Mouse (Mus musculus): Measurements from ENCODE around the gene Chst5.
A peak's percentile ranks its signal among the peaks of the same experiment; 100 is the strongest.

Gene Chst5

DNA sequence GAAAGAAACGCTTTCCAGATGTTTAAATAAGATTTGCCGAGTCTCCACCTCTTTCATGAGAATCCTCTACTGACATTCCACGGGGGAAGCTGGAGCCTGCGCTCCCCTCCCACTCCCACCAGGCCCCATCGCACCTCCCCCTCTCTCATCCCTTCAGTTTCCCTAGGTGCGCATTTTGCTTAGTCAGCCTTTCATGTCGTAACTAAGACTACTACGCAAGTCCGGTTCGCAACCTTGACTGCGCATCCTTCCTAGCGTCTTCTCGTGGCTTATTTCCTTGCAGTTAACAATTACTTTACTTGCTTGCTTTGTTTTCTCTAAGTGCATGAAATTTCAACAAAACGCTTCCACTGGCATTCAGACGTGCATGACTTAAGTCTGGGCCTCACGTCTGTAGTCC is 21.5 kb upstream of the Chst5 start:
- no peak for DNase-seq (ENCODE audit: extremely low read depth, low read depth)

DNA sequence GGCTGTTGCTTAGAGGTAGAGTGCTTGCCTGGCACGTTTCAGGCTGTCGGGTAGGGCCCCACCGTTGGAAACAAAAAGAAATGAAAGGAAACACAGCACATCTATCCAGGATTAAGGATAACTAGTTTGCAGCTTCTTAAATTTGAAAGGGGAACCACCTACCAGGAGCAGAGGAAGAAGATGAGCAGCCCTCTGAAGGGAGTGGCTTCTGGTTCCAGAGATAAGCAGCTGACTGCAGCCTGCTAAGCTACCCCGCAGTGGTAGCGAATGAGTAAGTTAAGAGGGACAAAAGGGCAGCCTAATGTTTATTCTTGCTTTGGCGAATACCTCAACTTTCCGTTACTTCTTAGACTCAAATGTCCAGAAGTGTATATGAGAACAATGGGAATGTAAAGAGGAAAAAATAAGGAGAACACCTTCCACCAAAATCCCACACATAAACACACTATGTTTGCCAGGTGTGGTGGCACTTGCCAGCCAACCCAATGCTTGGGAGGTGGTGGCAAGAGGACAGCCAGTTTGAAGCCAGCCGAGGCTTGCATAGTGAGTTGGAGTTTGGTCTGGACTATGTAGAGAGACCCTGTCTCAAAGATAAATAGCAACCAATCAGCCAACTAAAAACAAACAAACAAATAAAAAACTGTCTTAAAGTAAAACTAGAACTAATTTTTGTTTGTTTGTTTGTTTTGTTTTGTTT is 19.5 kb upstream of the Chst5 start:
- DNase-seq (ENCODE audit: extremely low read depth, low read depth) = peak; percentile 91

DNA sequence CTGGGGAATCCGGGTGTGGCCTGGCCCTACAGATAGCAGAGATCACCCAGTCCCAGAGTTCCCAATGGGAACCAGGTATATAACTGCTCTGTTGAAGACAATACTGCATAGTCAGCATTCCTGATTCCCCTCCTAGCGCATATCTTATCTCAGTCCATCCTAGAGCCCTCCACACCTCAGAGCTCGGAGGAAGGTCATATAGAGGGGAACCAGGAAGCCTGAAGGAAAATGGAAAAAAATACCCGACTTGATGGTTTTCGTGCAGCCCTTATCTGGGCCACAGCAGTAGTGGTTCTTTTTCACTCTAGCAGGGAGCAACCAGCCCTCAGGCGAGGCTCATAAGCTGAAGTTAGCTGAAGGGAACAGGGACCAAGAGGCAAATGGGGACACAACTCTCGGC is 14.7 kb upstream of the Chst5 start:
- peak; percentile 40 for DNase-seq (ENCODE audit: extremely low read depth, low read depth)

DNA sequence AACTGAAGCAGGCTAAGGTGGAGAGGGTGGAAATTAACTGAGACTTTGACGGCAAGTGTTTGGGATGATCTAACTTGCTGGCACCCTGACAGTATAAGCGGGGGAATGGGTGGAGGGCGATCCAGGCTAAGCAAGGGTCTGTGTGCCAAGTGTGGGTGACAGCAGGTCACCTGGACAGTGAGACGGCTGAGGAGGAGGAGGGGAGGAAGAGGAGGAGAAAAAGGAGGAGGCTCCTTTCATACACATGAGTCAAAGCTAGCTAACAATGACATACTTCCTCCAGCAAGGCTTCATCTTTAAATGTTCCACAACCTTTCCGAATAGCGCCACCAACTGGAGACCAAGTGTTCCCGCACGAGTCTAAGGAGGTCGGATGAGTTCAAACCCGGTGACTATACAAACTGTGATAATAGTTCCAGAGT is 13.1 kb upstream of the Chst5 start:
- peak; percentile 84 for DNase-seq (ENCODE audit: extremely low read depth, low read depth)

DNA sequence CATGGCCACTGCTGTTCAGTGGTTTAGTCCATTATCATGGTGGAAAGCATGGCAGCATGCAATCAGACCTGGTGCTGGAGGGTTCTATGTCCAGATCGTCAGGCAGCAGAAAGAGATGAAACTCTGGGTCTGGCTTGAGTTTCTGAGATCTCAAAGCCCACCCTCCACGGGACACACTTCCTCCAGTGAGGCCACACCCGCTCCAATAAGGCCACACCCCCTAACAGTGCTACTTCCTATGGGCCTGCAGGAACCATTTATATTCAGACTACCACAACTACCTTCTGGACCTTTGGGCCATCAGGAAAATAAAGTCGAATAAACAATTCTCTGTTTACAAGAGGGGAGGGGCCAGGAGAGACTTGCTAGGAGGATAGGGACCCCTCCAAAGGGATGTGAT is 10.7 kb upstream of the Chst5 start:
- DNase-seq (ENCODE audit: extremely low read depth, low read depth) = no peak

DNA sequence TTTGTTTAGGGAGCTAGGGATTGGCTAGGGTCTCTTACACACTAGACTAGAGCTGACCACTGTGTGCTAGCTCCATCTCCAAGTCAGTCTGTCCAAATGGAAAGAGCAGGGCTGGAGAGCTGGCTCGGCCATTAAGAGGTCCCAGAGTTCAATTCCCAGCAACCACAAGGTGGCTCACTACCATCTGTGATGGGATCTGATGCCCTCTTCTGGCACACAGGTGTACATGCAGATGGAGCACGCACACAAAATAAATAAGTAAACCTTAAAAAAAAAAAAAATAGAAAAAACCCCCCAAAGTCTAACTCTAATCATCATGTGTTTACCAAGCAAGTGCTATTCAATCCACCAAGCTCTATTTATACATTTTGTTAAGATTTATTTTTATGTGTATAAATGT is 9.4 kb upstream of the Chst5 start:
- no peak for DNase-seq (ENCODE audit: extremely low read depth, low read depth)

DNA sequence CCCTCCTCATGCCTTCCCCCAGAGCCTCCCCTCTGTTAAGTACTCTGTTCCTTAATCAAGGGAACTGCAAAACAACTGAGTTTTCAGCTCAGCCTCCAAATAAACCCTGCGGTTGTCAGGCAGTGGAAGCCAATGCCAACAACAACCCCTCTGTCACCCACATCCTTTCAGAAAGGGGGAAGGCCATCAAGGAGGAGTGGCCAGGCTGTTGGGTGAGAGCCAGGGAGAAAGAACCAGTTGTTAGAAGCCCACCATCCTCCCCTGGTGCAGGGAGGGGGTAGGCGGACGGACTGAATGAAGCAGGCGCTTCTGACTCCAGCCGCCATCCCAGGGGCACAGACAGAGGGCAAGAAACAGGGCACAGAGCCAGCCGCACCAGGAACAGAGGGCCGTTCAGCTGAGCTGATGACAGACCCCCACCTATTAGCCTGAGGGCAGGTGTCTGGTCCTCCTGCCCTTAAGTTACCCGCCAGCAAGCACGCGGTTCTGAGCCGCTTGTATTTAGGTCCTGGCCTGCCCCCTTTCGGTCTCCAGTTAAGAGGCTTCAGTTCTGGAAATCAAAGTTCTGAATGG is 2.7 kb upstream of the Chst5 start:
- DNase-seq (ENCODE audit: extremely low read depth, low read depth) = no peak

DNA sequence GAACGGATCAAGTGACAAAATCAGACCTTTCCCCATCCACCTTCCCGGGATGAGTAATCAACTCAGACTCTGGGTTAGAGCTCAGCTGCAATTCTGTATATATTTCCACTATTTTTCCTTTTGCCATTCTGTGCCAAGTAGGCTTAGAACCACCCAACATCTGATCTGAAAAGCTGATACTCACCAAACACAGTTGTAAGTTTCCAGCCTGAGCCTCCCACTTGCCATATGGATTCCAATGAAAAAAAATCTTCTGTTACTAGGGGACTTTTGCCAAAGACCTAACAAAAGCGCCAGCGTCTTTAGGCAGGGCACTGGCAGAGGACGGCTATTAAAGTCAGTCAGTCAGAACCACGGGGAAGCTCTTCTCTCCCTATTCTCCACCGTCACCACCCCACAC is 1.3 kb upstream of the Chst5 start:
- no peak for DNase-seq (ENCODE audit: extremely low read depth, low read depth)

DNA sequence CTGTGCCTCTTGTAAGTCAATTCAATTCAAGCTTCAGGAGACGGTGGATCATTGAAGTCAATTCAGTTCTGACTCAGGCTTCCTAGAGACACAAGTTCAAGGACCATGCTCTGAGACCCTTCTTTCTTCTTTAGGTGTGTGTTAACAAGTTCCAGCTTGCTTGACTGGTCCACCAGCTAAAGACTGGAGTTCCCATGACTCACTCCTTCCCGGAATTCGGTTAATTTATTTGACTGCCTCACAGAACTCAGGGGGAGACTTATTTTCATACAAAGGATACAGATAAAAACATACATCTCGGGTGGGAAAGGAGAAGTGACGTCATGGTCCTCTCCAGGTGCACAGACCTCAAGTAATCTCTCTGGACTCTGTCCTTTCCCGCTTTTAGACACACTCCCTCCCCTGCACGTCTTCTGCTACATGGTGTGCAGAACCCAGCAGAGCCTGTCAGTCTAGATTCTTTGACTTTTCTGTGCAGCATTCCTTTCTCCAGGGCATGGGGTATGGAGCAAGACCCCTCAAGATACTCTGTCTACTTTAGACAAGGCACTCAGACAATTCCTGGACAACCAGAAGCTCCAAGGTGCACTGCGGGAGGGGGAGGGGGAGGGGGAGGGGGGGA is 4.6 kb downstream of the Chst5 start:
- DNase-seq (ENCODE audit: extremely low read depth, low read depth) = no peak

DNA sequence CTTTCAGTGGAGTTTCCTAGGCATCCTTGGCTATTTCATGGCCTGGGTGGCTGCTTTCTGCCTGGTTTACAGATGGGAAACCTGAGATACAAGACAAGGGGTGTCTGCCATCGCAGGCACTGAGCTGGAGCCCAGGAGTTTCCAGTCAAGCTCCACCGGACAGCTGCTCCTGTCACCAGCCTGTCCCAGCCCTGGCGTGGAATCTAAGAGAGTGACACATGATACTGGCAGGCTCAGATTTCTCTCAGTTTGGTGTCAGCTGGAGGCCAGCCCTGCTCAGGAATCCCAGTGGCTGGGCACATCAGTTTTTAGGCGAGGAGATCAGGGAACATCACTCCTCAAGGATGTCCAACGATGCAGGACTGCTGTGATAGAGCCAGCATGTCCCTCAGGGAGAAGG is 8.2 kb downstream of the Chst5 start:
- DNase-seq (ENCODE audit: extremely low read depth, low read depth) = no peak

DNA sequence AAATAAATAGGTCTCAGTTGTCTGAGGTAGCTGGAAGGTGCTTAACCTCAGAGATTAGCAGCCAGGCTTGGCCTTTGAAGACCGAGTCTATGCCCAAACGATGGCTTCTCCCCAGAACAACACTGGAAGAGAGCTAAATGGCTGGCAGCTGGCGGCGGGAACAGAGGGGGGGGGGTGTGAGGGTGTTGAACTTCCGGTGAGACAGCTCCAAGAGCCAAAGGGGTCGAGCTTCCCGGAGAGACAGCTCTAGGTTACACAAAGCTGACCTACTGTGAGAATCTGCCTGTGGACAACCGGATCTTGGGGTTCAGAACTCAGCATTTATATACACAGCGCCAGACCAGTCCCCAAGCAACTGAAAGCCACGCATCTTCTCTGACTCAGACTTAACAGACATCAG is 11.7 kb downstream of the Chst5 start:
- DNase-seq (ENCODE audit: extremely low read depth, low read depth) = no peak

DNA sequence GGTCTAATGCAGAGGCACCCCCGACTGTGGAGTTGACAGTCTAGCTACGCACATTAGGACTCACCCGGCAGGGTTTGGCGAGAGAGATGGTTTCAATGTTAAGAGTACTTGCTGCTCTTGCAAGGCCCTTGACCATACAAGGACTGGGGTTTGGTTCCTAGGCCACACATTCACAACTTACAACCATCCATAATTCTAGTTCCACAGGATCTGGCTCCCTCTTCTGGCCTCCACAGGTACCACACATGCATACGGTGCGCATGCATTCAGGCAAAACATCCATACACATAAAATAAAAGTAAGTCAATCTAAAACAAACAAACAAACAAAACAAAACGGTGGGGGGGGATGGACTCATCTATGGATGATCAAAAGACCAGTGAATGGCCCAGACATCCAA is 15.3 kb downstream of the Chst5 start:
- no peak for DNase-seq (ENCODE audit: extremely low read depth, low read depth)

DNA sequence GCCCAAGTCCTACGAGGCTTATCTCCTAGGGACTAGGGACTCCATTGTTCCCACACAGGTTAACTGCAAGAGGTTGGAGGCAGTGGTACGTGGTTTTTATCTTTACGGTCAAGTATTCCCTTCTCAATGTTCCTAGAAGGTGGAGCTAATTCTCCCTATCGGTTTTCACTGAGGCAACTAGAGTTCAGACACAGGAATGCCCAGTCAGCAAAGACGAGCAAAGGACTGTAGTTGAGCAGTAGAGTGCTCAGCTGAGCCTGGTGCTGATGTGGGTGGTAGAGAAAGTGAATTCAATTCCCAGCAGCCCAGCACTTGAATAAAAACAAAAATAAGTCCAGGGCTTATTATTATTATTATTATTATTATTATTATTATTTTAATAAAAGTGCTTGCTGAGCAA is 17.6 kb downstream of the Chst5 start:
- no peak for DNase-seq (ENCODE audit: extremely low read depth, low read depth)

DNA sequence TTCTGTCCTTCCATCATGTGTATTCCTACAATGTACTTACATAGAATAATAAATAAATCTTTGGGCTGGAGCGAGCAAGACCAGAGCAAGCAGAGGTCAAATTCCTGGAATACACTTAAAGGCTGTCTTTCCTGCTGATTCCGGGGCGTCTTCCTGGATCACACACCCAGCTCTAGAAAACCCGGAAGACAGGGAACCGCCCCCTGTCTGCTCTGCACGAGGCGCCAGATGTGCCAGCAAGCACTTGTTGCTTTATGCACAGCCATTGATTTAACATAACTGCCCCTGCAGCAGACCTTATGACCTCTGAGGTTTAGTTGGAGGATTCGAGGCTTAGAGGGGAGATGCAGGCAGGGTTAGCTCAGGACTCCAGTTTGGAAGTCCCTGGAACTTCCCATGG is 18.3 kb downstream of the Chst5 start:
- DNase-seq (ENCODE audit: extremely low read depth, low read depth) = no peak

DNA sequence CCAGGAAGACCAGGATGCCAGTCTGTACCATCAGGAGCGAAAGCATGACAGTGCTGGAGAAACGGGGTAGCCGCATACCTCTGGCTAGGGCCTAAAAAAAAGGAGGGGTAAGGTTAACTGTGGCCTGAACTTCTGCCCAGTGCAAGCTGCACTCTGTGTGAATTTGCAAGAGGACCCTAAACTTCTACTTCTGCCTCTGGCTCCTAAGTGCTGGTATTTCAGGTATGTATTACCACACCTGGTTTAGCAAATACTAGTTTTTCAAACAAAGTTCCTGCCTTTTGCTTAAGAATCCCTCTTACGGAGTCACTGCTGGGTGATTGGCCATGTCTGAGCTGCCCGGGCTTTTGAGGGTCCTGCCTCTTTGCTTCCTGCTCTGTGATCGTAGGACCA is 19.3 kb downstream of the Chst5 start:
- DNase-seq (ENCODE audit: extremely low read depth, low read depth) = no peak

DNA sequence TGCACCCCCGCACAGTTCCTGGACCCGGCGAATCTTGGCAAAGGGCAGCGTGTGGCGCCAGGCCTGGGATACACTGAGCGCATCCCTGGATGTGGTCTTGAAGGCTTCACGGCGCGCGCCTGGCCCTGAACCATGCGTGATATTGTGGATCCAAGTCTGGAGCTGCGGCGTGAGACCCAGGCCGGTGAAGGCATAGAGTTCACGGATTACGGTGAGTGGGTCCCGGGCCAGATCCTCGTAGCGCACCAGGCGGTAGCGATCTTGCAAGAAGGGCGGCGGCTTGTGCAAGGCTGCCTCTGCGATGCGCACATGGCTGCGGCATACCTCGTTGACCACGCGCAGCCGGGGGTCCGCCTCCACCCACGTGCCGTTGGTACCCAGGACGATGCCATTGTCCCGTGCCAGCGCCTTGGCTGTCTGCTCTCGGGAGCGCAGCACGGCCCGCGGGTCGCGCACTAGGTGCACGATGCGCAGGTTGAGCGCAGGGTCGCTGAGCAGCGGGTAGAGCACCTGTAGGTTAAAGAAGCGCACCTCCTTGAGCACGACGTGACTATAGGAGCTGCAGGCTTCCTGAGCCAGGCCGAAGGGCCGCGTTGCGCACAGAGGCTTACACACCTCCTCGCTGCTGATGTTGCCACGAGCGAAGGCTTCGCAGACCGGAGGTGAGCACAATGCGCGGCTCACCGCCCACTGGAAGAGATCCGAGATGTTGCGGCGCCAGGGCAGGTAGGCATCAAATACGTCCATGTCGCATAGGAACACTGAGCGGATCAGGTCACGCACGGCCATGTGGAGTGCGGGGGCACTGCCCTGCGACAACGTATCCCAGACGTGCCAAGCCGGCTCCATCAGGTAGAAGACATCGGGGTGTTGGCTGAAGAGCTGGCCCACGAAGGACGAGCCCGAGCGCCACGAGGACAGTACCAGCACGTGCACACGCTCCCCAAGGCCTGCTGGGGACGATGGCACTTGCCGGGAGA is 20.0 kb downstream of the Chst5 start:
- DNase-seq (ENCODE audit: extremely low read depth, low read depth) = no peak

DNA sequence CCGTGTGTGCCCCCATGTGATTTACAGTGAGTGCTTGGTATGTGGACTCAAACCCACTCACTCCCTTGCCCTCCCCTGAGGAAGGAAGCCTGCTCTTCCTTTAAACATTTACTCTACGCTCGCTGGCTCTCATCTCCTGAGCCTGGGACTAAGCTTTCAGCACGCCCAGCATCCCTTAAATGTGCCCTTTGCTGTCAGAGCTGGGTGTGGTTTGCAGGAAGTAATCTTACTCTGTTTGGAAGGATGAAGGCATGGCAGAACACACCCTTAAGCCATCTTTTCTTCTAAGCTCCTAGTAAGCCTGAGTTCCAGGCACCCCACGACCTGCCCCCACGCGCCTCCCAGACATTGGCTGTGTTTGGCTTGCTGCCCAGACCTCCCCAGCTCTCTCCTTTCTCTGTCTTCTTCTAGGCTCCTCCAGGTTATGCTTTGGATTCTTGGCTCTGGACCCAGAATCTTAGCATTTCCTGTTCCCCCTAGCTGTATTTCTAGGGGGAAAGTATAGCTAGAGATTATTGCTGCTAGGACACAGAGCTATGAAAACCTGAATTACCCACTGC is 22.1 kb downstream of the Chst5 start:
- no peak for DNase-seq (ENCODE audit: extremely low read depth, low read depth)

DNA sequence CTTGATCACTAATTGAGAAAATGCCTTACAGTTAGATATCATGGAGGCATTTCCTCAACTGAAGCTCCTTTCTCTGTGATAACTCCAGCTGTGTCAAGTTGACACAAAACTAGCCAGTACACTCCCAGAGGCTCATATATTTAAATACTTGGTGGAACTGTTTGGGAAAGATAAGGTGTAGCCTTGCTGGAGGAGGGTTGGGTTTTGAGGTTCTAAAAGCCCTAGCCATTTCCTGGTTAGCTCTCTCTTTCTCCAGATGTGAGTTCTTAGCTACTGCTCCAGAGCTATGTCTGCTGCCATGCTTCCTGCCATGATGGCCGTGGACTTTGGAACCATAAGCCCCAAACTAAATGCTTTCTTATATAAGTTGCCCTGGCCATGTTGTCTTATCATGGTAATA is 22.8 kb downstream of the Chst5 start:
- DNase-seq (ENCODE audit: extremely low read depth, low read depth) = peak; percentile 93

DNA sequence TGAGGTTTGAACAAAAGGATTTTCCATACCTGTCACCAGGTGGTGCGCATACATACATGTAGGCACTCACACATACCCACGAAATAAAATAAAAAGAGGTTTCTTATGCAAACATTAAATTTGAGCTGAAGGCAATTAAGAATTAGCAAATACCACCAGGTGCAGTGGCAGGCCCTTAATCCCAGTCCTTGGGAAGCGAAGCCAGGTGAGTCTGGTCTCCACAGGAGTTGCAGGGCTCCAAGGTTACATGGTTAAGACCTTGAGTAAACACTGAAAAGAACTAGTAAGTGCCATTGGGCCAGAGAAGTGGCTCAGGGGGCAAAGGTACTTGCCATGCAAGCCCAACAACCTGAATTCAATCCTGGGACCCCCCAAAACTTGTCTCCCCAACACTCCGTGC is 26.6 kb downstream of the Chst5 start:
- DNase-seq (ENCODE audit: extremely low read depth, low read depth) = no peak

DNA sequence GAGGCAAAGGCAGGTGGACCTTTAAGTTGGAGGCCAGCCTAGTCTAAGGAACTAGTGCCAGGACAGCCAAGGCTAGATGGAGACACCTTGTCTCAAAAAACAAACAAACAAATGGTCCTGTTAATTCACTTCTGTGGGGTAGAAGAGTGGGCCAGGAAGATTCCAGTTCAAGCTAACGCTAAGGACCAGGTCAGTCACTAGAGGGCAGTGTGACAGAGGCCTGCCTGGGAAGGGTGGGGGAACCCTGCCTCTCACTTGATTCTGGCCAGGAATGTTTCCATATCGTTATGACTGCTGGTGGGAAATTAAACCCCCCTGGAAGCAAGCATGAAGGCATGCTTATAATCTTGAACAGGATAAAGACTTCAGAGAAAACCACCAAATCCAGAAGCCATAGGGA is 28.7 kb downstream of the Chst5 start:
- DNase-seq (ENCODE audit: extremely low read depth, low read depth) = no peak

DNA sequence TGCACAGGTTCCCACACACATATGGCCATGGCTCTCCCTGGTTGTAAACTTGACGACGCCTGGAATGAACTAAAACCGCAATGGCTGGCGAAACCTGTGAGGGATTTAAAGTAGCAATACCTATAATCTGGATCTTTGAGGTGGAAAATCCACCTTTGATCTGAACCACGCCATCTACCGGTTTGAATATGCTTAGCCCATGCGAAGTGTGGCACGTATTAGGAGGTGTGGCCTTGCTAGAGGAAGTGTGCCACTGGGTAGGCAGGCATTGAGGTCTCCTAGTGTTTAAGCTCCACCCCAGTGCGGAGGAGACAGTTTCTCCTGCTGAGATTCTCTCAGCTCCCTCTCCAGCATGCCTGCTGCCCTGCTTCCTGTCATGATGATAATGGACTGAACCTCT is 32.5 kb downstream of the Chst5 start:
- no peak for DNase-seq (ENCODE audit: extremely low read depth, low read depth)
